Mouse (Mus musculus): ENCODE data around the gene Gm17455. TPM values are rescaled to one million over a fixed set of nuclear protein-coding genes. Genes with fewer than 3 reads are reported as not detected.

The Gm17455 gene
- polyA plus RNA-seq, 1 experiment = not detected

GRCm38 (mm10) chr10:60388332-60388731 lies 11.2 kb upstream of the Gm17455 start:
- no peak overlapping the region for H3K4me3 ChIP-seq (replicated peaks)
- H3K36me3 ChIP-seq (ENCODE audit: control insufficient read depth) = no peaks in the 10 kb centered on the region
- H3K9me3 ChIP-seq (ENCODE audit: control insufficient read depth, low read length) = no peaks in the 10 kb centered on the region

GRCm38 (mm10) chr10:60389447-60389865 lies 10.1 kb upstream of the Gm17455 start:
- Histone ChIP-seq H3K4me3 (replicated peaks) (no peak overlapping the region), H3K4me1 (ENCODE audit: control insufficient read depth) (no peaks in the 10 kb centered on the region)
- no peak for TF ChIP-seq GATA1 (IDR thresholded peaks at IDR 0.05; ENCODE audit: low read length)
- TF ChIP-seq TAL1 (IDR thresholded peaks at IDR 0.05; ENCODE audit: low read length) = no peak

More at GRCm38 (mm10) chr10:60388332-60388731, 11.2 kb upstream of the Gm17455 start:
- H3K27me3 ChIP-seq (ENCODE audit: control insufficient read depth) = no peaks in the 10 kb centered on the region; the same call in 1 of the 2 replicates
- no peaks in the 10 kb centered on the region for H3K4me1 ChIP-seq (ENCODE audit: control insufficient read depth)
- TF ChIP-seq TAL1 (IDR thresholded peaks at IDR 0.05; ENCODE audit: low read length) (no peak), GATA1 (IDR thresholded peaks at IDR 0.05; ENCODE audit: low read length) (no peak)

GRCm38 (mm10) chr10:60390177-60390903 lies 9.2 kb upstream of the Gm17455 start:
- no peaks in the 10 kb centered on the region for H3K4me1 ChIP-seq (ENCODE audit: control insufficient read depth)
- no peaks in the 10 kb centered on the region for H3K9me3 ChIP-seq (ENCODE audit: control insufficient read depth, low read length)
- TF ChIP-seq GATA1 (IDR thresholded peaks at IDR 0.05; ENCODE audit: low read length) = no peak
- TF ChIP-seq TAL1 (IDR thresholded peaks at IDR 0.05; ENCODE audit: low read length) = no peak
- no peaks in the 10 kb centered on the region for H3K36me3 ChIP-seq (ENCODE audit: control insufficient read depth)
- H3K27me3 ChIP-seq (ENCODE audit: control insufficient read depth) = no peaks in the 10 kb centered on the region; the same call in 1 of the 2 replicates
- H3K4me3 ChIP-seq (replicated peaks) = no peak overlapping the region

More at GRCm38 (mm10) chr10:60389447-60389865, 10.1 kb upstream of the Gm17455 start:
- H3K36me3 ChIP-seq (ENCODE audit: control insufficient read depth) = no peaks in the 10 kb centered on the region
- no peaks in the 10 kb centered on the region; the same call in 1 of the 2 replicates for H3K27me3 ChIP-seq (ENCODE audit: control insufficient read depth)
- no peaks in the 10 kb centered on the region for H3K9me3 ChIP-seq (ENCODE audit: control insufficient read depth, low read length)

- Histone ChIP-seq H3K9me3 (ENCODE audit: control insufficient read depth, low read length) (no peaks in the 10 kb centered on the region), H3K36me3 (ENCODE audit: control insufficient read depth) (no peaks in the 10 kb centered on the region), H3K4me1 (ENCODE audit: control insufficient read depth) (no peaks in the 10 kb centered on the region), H3K27me3 (ENCODE audit: control insufficient read depth) (no peaks in the 10 kb centered on the region; the same call in 1 of the 2 replicates), H3K4me3 (replicated peaks) (no peak overlapping the region)
- TF ChIP-seq GATA1 (IDR thresholded peaks at IDR 0.05; ENCODE audit: low read length) = no peak
Observed at GRCm38 (mm10) chr10:60390904-60391420, 8.6 kb upstream of the Gm17455 start.

- H3K9me3 ChIP-seq (ENCODE audit: control insufficient read depth, low read length) = no peaks in the 10 kb centered on the region
- no peak overlapping the region for H3K4me3 ChIP-seq (replicated peaks)
- H3K4me1 ChIP-seq (ENCODE audit: control insufficient read depth) = no peaks in the 10 kb centered on the region
- TF ChIP-seq GATA1 (IDR thresholded peaks at IDR 0.05; ENCODE audit: low read length) (no peak), TAL1 (IDR thresholded peaks at IDR 0.05; ENCODE audit: low read length) (no peak)
- no peaks in the 10 kb centered on the region; the same call in 1 of the 2 replicates for H3K27me3 ChIP-seq (ENCODE audit: control insufficient read depth)
- H3K36me3 ChIP-seq (ENCODE audit: control insufficient read depth) = no peaks in the 10 kb centered on the region
Observed at GRCm38 (mm10) chr10:60391661-60392060, 7.9 kb upstream of the Gm17455 start.

- Histone ChIP-seq H3K36me3 (ENCODE audit: control insufficient read depth) (no peaks in the 10 kb centered on the region), H3K9me3 (ENCODE audit: control insufficient read depth, low read length) (no peaks in the 10 kb centered on the region), H3K4me1 (ENCODE audit: control insufficient read depth) (no peaks in the 10 kb centered on the region), H3K27me3 (ENCODE audit: control insufficient read depth) (no peaks in the 10 kb centered on the region), H3K4me3 (replicated peaks) (no peak overlapping the region)
- TF ChIP-seq GATA1 (IDR thresholded peaks at IDR 0.05; ENCODE audit: low read length) (no peak), TAL1 (IDR thresholded peaks at IDR 0.05; ENCODE audit: low read length) (no peak)
Observed at GRCm38 (mm10) chr10:60394936-60395335, 4.6 kb upstream of the Gm17455 start.

- no peaks in the 10 kb centered on the region for H3K9me3 ChIP-seq (ENCODE audit: control insufficient read depth, low read length)
- no peaks in the 10 kb centered on the region for H3K36me3 ChIP-seq (ENCODE audit: control insufficient read depth)
- H3K4me3 ChIP-seq (replicated peaks) = no peak overlapping the region
- TF ChIP-seq TAL1 (IDR thresholded peaks at IDR 0.05; ENCODE audit: low read length) = no peak
- TF ChIP-seq GATA1 (IDR thresholded peaks at IDR 0.05; ENCODE audit: low read length) = no peak
- H3K27me3 ChIP-seq (ENCODE audit: control insufficient read depth) = no peaks in the 10 kb centered on the region
- H3K4me1 ChIP-seq (ENCODE audit: control insufficient read depth) = no peaks in the 10 kb centered on the region
Observed at GRCm38 (mm10) chr10:60395605-60396004, 3.9 kb upstream of the Gm17455 start.

- Histone ChIP-seq H3K27me3 (ENCODE audit: control insufficient read depth) (no peaks in the 10 kb centered on the region), H3K4me3 (replicated peaks) (no peak overlapping the region), H3K36me3 (ENCODE audit: control insufficient read depth) (no peaks in the 10 kb centered on the region), H3K4me1 (ENCODE audit: control insufficient read depth) (no peaks in the 10 kb centered on the region), H3K9me3 (ENCODE audit: control insufficient read depth, low read length) (no peaks in the 10 kb centered on the region)
- TF ChIP-seq TAL1 (IDR thresholded peaks at IDR 0.05; ENCODE audit: low read length) (no peak), GATA1 (IDR thresholded peaks at IDR 0.05; ENCODE audit: low read length) (no peak)
Observed at GRCm38 (mm10) chr10:60398051-60398814, 1.3 kb upstream of the Gm17455 start.
